Mouse (Mus musculus): ENCODE data around the gene Hmgxb4.

DNA sequence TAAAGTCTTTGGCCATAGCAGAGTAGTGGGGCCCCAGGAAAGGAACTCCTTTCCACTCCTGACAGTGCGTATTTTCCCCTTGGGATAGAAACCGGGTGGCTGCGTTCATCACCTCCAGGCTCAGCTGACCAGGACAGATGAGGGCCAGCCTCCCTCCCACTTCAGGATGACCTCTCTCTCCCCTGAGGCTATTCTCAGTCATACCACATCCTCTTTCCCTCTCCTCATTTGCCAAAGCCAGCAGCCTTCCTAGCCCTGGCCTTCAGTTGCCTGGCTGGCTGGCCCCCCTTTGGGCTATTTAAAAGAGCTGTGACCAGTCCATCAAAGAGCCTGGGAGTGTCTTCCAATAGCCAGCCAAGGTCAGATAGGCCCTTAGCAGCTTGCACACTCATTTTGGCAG is 70.1 kb downstream of the Hmgxb4 start:
- TF ChIP-seq POLR2A (IDR thresholded peaks at IDR 0.05; ENCODE audit: low read depth, low read length): no peak
- no peak for TF ChIP-seq CTCF (IDR thresholded peaks at IDR 0.05; ENCODE audit: extremely low read depth, insufficient read depth, insufficient read length, insufficient replicate concordance)

Measured in spleen, adult 2 months (tissue).